11 mouse cellular contexts compared by ENCODE assay signal in the genomic region with DNA sequence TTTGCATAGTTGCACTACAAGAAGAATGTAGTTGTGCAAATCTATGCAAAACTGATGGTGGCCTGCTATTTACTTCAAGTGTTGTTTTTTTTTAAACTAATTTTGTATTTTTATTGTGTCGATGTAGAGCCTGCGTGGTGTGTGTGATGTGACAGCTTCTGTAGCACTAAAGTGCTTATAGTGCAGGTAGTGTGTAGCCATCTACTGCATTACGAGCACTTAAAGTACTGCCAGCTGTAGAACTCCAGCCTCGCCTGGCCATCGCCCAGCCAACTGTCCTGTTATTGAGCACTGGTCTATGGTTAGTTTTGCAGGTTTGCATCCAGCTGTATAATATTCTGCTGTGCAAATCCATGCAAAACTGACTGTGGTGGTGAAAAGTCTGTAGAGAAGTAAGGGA. TPM values are rescaled to one million over a fixed set of nuclear protein-coding genes. Genes with fewer than 3 reads are reported as not detected.
DNase-seq lines count a peak whose midpoint lies in the region; ATAC-seq and TF ChIP-seq lines count a peak whose summit lies in the region.
"Had no signal": no experiment of that assay in that cellular context is flagged by ENCODE, and none has a peak within 500 bp of the region (broad histone marks: within the 10 kb centered on the region; RNA-seq: fewer than 3 reads in every experiment).

No protein-coding gene starts in this region.

- peaks cover 9% of the 10 kb centered on the region; the same call in 1 of the 2 replicates for H3K4me1 ChIP-seq in kidney, postnatal 0 days (replicated peaks; ENCODE audit: insufficient read depth, low read length)
- peaks cover 36% of the 10 kb centered on the region for H3K4me1 ChIP-seq in embryonic facial prominence, embryonic 10.5 days
- peaks cover 29% of the 10 kb centered on the region for H3K4me1 ChIP-seq in hindbrain, embryonic 13.5 days (replicated peaks)
- peaks cover 40% of the 10 kb centered on the region for H3K4me1 ChIP-seq in midbrain, embryonic 13.5 days (replicated peaks)

- no peak for ATAC-seq in kidney, postnatal 0 days (replicated peaks; ENCODE audit: low FRiP score, low read depth)
- no peak for ATAC-seq in hindbrain, embryonic 13.5 days (ENCODE audit: low FRiP score)
- no peak for ATAC-seq in midbrain, embryonic 13.5 days

- 83% methylated on average over 5 of the region's 5 CpGs for WGBS in kidney, postnatal 0 days
- 79% methylated on average over 5 of the region's 5 CpGs for WGBS in embryonic facial prominence, embryonic 10.5 days
- 88% methylated on average over 5 of the region's 5 CpGs for WGBS in hindbrain, embryonic 13.5 days
- WGBS in midbrain, embryonic 13.5 days, result 80% methylated on average over 5 of the region's 5 CpGs

- DNase-seq in kidney, postnatal 0 days (ENCODE audit: low spot score), result no peak
- no peak for DNase-seq in kidney, adult 18-20 months
- DNase-seq in embryonic facial prominence, embryonic 10.5 days (ENCODE audit: low spot score), result no peak
- no peak for DNase-seq in gastrocnemius, adult 2 months
- DNase-seq in adipocyte (ENCODE audit: low spot score), result no peak
- DNase-seq in cerebellum, postnatal 25 days, result no peak

- H3K9me3 ChIP-seq in kidney, postnatal 0 days (replicated peaks; ENCODE audit: low read length), result no peaks in the 10 kb centered on the region
- H3K9me3 ChIP-seq in embryonic facial prominence, embryonic 10.5 days, result no peaks in the 10 kb centered on the region
- no peaks in the 10 kb centered on the region for H3K9me3 ChIP-seq in hindbrain, embryonic 13.5 days
- no peaks in the 10 kb centered on the region for H3K9me3 ChIP-seq in midbrain, embryonic 13.5 days

- H3K36me3 ChIP-seq in kidney, postnatal 0 days (ENCODE audit: insufficient read depth, low read length), result peaks cover 32% of the 10 kb centered on the region
- peaks cover 59% of the 10 kb centered on the region for H3K36me3 ChIP-seq in embryonic facial prominence, embryonic 10.5 days (replicated peaks)
- peaks cover 38% of the 10 kb centered on the region for H3K36me3 ChIP-seq in hindbrain, embryonic 13.5 days
- peaks cover 37% of the 10 kb centered on the region for H3K36me3 ChIP-seq in midbrain, embryonic 13.5 days

- H3K9ac ChIP-seq in kidney, postnatal 0 days (ENCODE audit: low read depth, low read length), result no peak overlapping the region
- H3K9ac ChIP-seq in hindbrain, embryonic 13.5 days, result no peak overlapping the region; the same call in 1 of the 2 replicates
- H3K9ac ChIP-seq in midbrain, embryonic 13.5 days (replicated peaks), result 0 out of 2 replicates have a peak overlapping the region, but pooled peaks have one; percentile 19

- H3K27me3 ChIP-seq in kidney, postnatal 0 days (ENCODE audit: insufficient read depth, low read length), result no peaks in the 10 kb centered on the region; the same call in 1 of the 2 replicates
- 0 out of 2 replicates have a peak, but pooled peaks cover 1% of the 10 kb centered on the region for H3K27me3 ChIP-seq in embryonic facial prominence, embryonic 10.5 days (replicated peaks; ENCODE audit: low read depth, poor library complexity, severe bottlenecking)
- H3K27me3 ChIP-seq in hindbrain, embryonic 13.5 days, result peaks cover under 1% of the 10 kb centered on the region
- H3K27me3 ChIP-seq in midbrain, embryonic 13.5 days, result peaks cover 3% of the 10 kb centered on the region

- H3K4me3 ChIP-seq in kidney, postnatal 0 days (replicated peaks; ENCODE audit: low read depth, low read length), result no peak overlapping the region
- peak overlapping the region; percentile 92 for H3K4me3 ChIP-seq in embryonic facial prominence, embryonic 10.5 days
- no peak overlapping the region; the same call in 1 of the 2 replicates for H3K4me3 ChIP-seq in hindbrain, embryonic 13.5 days
- peak overlapping the region; percentile 92; the same call in 1 of the 2 replicates for H3K4me3 ChIP-seq in midbrain, embryonic 13.5 days (replicated peaks)
- no peak overlapping the region for H3K4me3 ChIP-seq in gastrocnemius, adult 2 months
- H3K4me3 ChIP-seq: left cerebral cortex, adult 2 months had no signal

- intact Hi-C loops in gastrocnemius, adult 2 months (cut with DNase I), result no loop called here

- 0 out of 2 replicates have a peak overlapping the region, but pooled peaks have one; percentile 72 for H3K4me2 ChIP-seq in kidney, postnatal 0 days (ENCODE audit: low read length)
- H3K4me2 ChIP-seq in hindbrain, embryonic 13.5 days, result peak overlapping the region; percentile 69
- H3K4me2 ChIP-seq in midbrain, embryonic 13.5 days (replicated peaks), result peak overlapping the region; percentile 87

- H3K27ac ChIP-seq in kidney, postnatal 0 days, result no peak overlapping the region
- H3K27ac ChIP-seq in embryonic facial prominence, embryonic 10.5 days (replicated peaks), result no peak overlapping the region
- H3K27ac ChIP-seq in hindbrain, embryonic 13.5 days, result no peak overlapping the region
- H3K27ac ChIP-seq in midbrain, embryonic 13.5 days, result no peak overlapping the region
- no peak overlapping the region for H3K27ac ChIP-seq in gastrocnemius, adult 2 months
- H3K27ac ChIP-seq: left cerebral cortex, adult 2 months had no signal

- TF ChIP-seq CTCF in kidney, postnatal 0 days (IDR thresholded peaks at IDR 0.05; ENCODE audit: low read depth), result no peak
- no peak for TF ChIP-seq CTCF in gastrocnemius, adult 2 months (IDR thresholded peaks at IDR 0.05)

RNA-seq across cellular contexts. Expression of a gene that starts 48.0 kb away (rescaled TPM):
- 18.5 and 19.8 TPM in 2 replicates for polyA plus RNA-seq in kidney, postnatal 0 days (2015; fragmentation: Nextera tagmentation; extraction: Ambion mirVana)
- 1.5 and 1.6 TPM in 2 replicates for polyA plus RNA-seq in embryonic facial prominence, embryonic 10.5 days (2016; fragmentation: Nextera tagmentation; extraction: Ambion mirVana)
- polyA plus RNA-seq in hindbrain, embryonic 13.5 days (2015; fragmentation: Nextera tagmentation; extraction: Ambion mirVana), result 3.9 and 4.8 TPM in 2 replicates
- 2.1 and 2.6 TPM in 2 replicates for polyA plus RNA-seq in midbrain, embryonic 13.5 days (2015; fragmentation: Nextera tagmentation; extraction: Ambion mirVana)
- total RNA-seq in gastrocnemius, adult 2 months (2021), result not detected
- total RNA-seq: hematopoietic stem cell, adult 5-6 weeks had no signal
- polyA plus RNA-seq: urinary bladder, adult 2 months had no signal

Comparison
In these comparisons a context has a peak if more than half of its experiments do, and no peak if none do; other contexts are left out.
1. H3K4me3 ChIP-seq: peak in embryonic facial prominence, embryonic 10.5 days (single experiment) and midbrain, embryonic 13.5 days (single experiment); none in kidney, postnatal 0 days (single experiment), hindbrain, embryonic 13.5 days (single experiment) and gastrocnemius, adult 2 months (single experiment).
2. Peak in every context shown above with its lines, with median percentiles within 50 percentile points of each other: H3K4me2 ChIP-seq.